Mouse (Mus musculus) granulocyte monocyte progenitor cell, adult 5-6 weeks (primary cell): ENCODE data around the gene Wdfy1. TPM values are rescaled to one million over a fixed set of nuclear protein-coding genes. Genes with fewer than 3 reads are reported as not detected.
A peak's percentile ranks its signal among the peaks of the same experiment; 100 is the strongest.

Experiments
- ATAC-seq: replicated peaks from 2 replicates; pipeline ENCODE4 v1.8.0; 2016; ENCODE audit warnings: mild to moderate bottlenecking, moderate TSS enrichment, inconsistent platforms; ENCODE audit not compliant: poor library complexity, severe bottlenecking
- total RNA-seq, 2 experiments: library from RNA; stranded (forward) in 1 of 2; stranded (reverse) in 1 of 2; fragments of 200-712, 200-1000 nt in 1 of 2; fragments of >200 nt in 1 of 2; fragmentation: Nextera tagmentation in 1 of 2; gene quantifications; 2 replicates each; pipeline ENCODE4 v1.2.3; 2014 to 2017

Gene Wdfy1
- total RNA-seq, 2 experiments from 2014 or later, result 8.6 to 24.7 TPM

GRCm38 (mm10) chr1:79761106-79761916 is 14.6 kb downstream of the Wdfy1 start:
- peak; percentile 74 for ATAC-seq

GRCm38 (mm10) chr1:79760656-79761055 is 15.3 kb downstream of the Wdfy1 start:
- no peak for ATAC-seq

GRCm38 (mm10) chr1:79759436-79759972 is 16.4 kb downstream of the Wdfy1 start:
- no peak for ATAC-seq

- no peak for ATAC-seq
Measured at GRCm38 (mm10) chr1:79759006-79759405, 16.9 kb downstream of the Wdfy1 start.

GRCm38 (mm10) chr1:79757597-79757996 is 18.3 kb downstream of the Wdfy1 start:
- ATAC-seq, result no peak

- ATAC-seq, result no peak
Measured at GRCm38 (mm10) chr1:79757161-79757560, 18.8 kb downstream of the Wdfy1 start.

- no peak for ATAC-seq
Measured at GRCm38 (mm10) chr1:79756417-79756816, 19.5 kb downstream of the Wdfy1 start.

- ATAC-seq, result no peak
Measured at GRCm38 (mm10) chr1:79755376-79755775, 20.6 kb downstream of the Wdfy1 start.

- ATAC-seq, result no peak
Measured at GRCm38 (mm10) chr1:79754936-79755335, 21.0 kb downstream of the Wdfy1 start.

- no peak for ATAC-seq
Measured at GRCm38 (mm10) chr1:79753456-79753855, 22.5 kb downstream of the Wdfy1 start.

GRCm38 (mm10) chr1:79752714-79753340 is 23.1 kb downstream of the Wdfy1 start:
- no peak for ATAC-seq

- peak; percentile 60 for ATAC-seq
Measured at GRCm38 (mm10) chr1:79752015-79752695, 23.8 kb downstream of the Wdfy1 start.

- ATAC-seq, result peak; percentile 50
Measured at GRCm38 (mm10) chr1:79751186-79751585, 24.8 kb downstream of the Wdfy1 start.

- ATAC-seq, result no peak
Measured at GRCm38 (mm10) chr1:79746056-79746455, 29.9 kb downstream of the Wdfy1 start.

GRCm38 (mm10) chr1:79743385-79743784 is 32.6 kb downstream of the Wdfy1 start:
- ATAC-seq, result no peak

GRCm38 (mm10) chr1:79742949-79743348 is 33.0 kb downstream of the Wdfy1 start:
- no peak for ATAC-seq

GRCm38 (mm10) chr1:79741002-79741401 is 34.9 kb downstream of the Wdfy1 start:
- peak; percentile 90 for ATAC-seq

- peak; percentile 45 for ATAC-seq
Measured at GRCm38 (mm10) chr1:79739726-79740125, 36.2 kb downstream of the Wdfy1 start.

GRCm38 (mm10) chr1:79736408-79736807 is 39.5 kb downstream of the Wdfy1 start:
- ATAC-seq, result no peak

- ATAC-seq, result no peak
Measured at GRCm38 (mm10) chr1:79734794-79735193, 41.1 kb downstream of the Wdfy1 start.
